Mouse (Mus musculus): Measurements from ENCODE around the gene Cyp2j7. TPM values are rescaled to one million over a fixed set of nuclear protein-coding genes. Genes with fewer than 3 reads are reported as not detected.
"Not testable (repeated sequence)": the region's sequence is repeated elsewhere in the genome, so short reads cannot be mapped to it uniquely, and the experiment has no call there.

Cyp2j7 gene
- not detected in 2 replicates for polyA plus RNA-seq (2014; fragmentation: Nextera tagmentation; extraction: Ambion mirVana)

DNA sequence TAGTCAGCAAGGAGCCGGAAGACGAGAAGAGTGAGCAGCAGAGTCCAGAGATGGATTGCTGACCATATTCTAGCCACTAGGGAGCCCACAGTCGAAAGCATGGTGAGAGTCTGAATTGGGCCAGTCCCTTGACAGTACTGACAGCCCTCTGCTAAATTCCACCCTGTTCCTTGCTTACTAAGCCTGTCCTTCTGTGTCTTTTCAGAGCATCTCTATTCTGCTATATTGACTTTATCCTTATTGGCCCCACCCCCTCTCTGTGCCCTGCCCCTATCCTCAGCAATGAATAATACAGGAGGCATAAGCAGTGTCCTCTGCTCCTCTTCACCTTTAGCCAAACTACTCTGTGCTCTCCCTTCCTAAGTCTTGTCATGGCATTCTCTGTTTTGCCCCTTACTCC is at the start of gene Cyp2j7:
Cyp2j7 (minus strand) TSS at position 101 of the 400 bp plus-strand sequence.
- no peak within 1 kb of the TSS for H3K4me3 ChIP-seq (ENCODE audit: control insufficient read depth in 1 of 2, insufficient read depth in 1 of 2, low read depth in 1 of 2, low read length in 2 of 2)
- WGBS = 65% methylated on average over 3 of the region's 3 CpGs
- no peaks in the 10 kb centered on the region for H3K36me3 ChIP-seq (ENCODE audit: control insufficient read depth, insufficient read depth, low read length)
- H3K9me3 ChIP-seq (ENCODE audit: control insufficient read depth, low read length) = no peaks in the 10 kb centered on the region
- no peaks in the 10 kb centered on the region for H3K27me3 ChIP-seq (ENCODE audit: control insufficient read depth, insufficient read depth, low read length)
- ATAC-seq (ENCODE audit: insufficient number of reproducible peaks, insufficient read depth, low FRiP score, low read depth) = no peak
- no peak within 1 kb of the TSS for H3K4me2 ChIP-seq (ENCODE audit: low read length)
- no peaks in the 10 kb centered on the region for H3K4me1 ChIP-seq (ENCODE audit: control insufficient read depth in 2 of 2, insufficient read depth in 2 of 2, low read length in 2 of 2)
- H3K27ac ChIP-seq (replicated peaks in 1 of 2; ENCODE audit: control insufficient read depth in 1 of 2, insufficient read depth in 1 of 2, low read depth in 2 of 2, low read length in 2 of 2) = no peak within 1 kb of the TSS
- H3K9ac ChIP-seq (ENCODE audit: low read length) = no peak within 1 kb of the TSS

DNA sequence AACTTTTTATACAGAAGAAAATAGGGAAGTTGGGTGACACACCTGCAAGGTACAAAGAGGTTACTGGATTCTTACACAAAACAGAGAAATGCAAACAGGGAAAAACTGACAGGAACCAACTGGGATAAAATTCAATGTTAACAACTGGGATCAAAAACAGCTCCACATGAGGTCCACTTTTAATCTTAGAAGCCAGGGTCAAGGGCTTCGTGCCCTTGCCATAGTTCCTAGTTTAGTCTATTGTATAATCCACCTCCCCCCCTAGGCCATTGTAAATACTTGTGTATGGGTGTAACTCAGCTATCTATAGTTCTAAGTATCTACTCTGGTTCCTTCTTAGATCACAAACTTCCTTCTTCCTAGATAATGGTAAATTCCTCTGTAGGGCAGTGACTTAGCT is 40.4 kb upstream of the Cyp2j7 start:
- not testable (repeated sequence) for H3K4me3 ChIP-seq (ENCODE audit: control insufficient read depth in 1 of 2, insufficient read depth in 1 of 2, low read depth in 1 of 2, low read length in 2 of 2); H3K9ac ChIP-seq (ENCODE audit: low read length); H3K27ac ChIP-seq (replicated peaks in 1 of 2; ENCODE audit: control insufficient read depth in 1 of 2, insufficient read depth in 1 of 2, low read depth in 2 of 2, low read length in 2 of 2); ATAC-seq (ENCODE audit: insufficient number of reproducible peaks, insufficient read depth, low FRiP score, low read depth); H3K4me1 ChIP-seq (ENCODE audit: control insufficient read depth in 2 of 2, insufficient read depth in 2 of 2, low read length in 2 of 2); H3K4me2 ChIP-seq (ENCODE audit: low read length); H3K27me3 ChIP-seq (ENCODE audit: control insufficient read depth, insufficient read depth, low read length); H3K36me3 ChIP-seq (ENCODE audit: control insufficient read depth, insufficient read depth, low read length)
- 56% methylated on average over 1 of the region's 1 CpGs for WGBS
- H3K9me3 ChIP-seq (ENCODE audit: control insufficient read depth, low read length) = peaks cover 13% of the 10 kb centered on the region; the same call in 1 of the 2 replicates

DNA sequence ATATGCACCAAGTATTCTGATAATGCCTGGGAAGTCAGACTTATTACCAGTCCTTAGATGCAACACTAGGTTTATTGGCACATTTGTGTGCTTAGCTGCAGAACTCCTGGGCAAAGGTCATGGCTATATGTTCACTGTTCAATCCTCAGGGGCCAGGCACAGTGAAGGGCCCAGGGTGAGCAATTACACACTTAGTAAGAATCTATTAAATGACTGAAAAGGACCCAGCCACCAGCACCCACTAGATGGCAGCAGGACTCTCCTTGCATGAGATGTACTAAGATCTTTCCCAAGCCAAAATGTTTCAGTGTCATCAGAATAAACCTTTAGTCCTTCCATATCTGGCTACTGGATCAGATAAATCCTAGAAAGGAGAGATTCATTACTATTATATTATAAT is 37.4 kb upstream of the Cyp2j7 start:
- H3K9me3 ChIP-seq (ENCODE audit: control insufficient read depth, low read length) = no peaks in the 10 kb centered on the region
- H3K27ac ChIP-seq (replicated peaks in 1 of 2; ENCODE audit: control insufficient read depth in 1 of 2, insufficient read depth in 1 of 2, low read depth in 2 of 2, low read length in 2 of 2) = no peak overlapping the region
- no peaks in the 10 kb centered on the region for H3K27me3 ChIP-seq (ENCODE audit: control insufficient read depth, insufficient read depth, low read length)
- ATAC-seq (ENCODE audit: insufficient number of reproducible peaks, insufficient read depth, low FRiP score, low read depth) = no peak
- H3K4me3 ChIP-seq (ENCODE audit: control insufficient read depth in 1 of 2, insufficient read depth in 1 of 2, low read depth in 1 of 2, low read length in 2 of 2) = no peak overlapping the region
- H3K36me3 ChIP-seq (ENCODE audit: control insufficient read depth, insufficient read depth, low read length) = no peaks in the 10 kb centered on the region
- H3K9ac ChIP-seq (ENCODE audit: low read length) = no peak overlapping the region
- H3K4me1 ChIP-seq (ENCODE audit: control insufficient read depth in 2 of 2, insufficient read depth in 2 of 2, low read length in 2 of 2) = no peaks in the 10 kb centered on the region
- no peak overlapping the region for H3K4me2 ChIP-seq (ENCODE audit: low read length)

DNA sequence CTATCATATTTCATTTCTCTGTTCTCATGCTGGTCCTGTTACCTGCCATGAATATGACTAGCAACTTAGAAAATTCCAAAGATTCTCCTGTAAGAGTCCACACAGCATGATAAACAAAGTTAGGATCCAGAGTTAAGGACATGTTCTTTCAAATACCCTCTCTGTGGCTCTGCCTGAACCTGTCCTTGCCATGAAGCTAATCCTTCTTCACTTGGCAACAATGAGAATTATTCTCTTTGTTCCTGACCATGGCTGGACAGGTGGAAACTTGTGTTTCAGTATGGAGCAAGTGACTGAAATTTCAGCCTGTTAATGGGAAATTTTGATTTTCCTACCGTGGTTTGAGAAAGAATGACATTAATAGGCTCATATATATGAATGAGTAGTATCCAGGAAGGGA is 39.8 kb downstream of the Cyp2j7 start:
- no peaks in the 10 kb centered on the region for H3K4me1 ChIP-seq (ENCODE audit: control insufficient read depth in 2 of 2, insufficient read depth in 2 of 2, low read length in 2 of 2)
- no peak overlapping the region for H3K4me3 ChIP-seq (ENCODE audit: control insufficient read depth in 1 of 2, insufficient read depth in 1 of 2, low read depth in 1 of 2, low read length in 2 of 2)
- no peak overlapping the region for H3K4me2 ChIP-seq (ENCODE audit: low read length)
- H3K27ac ChIP-seq (replicated peaks in 1 of 2; ENCODE audit: control insufficient read depth in 1 of 2, insufficient read depth in 1 of 2, low read depth in 2 of 2, low read length in 2 of 2) = no peak overlapping the region
- H3K27me3 ChIP-seq (ENCODE audit: control insufficient read depth, insufficient read depth, low read length) = no peaks in the 10 kb centered on the region
- H3K9ac ChIP-seq (ENCODE audit: low read length) = no peak overlapping the region
- H3K9me3 ChIP-seq (ENCODE audit: control insufficient read depth, low read length) = no peaks in the 10 kb centered on the region
- WGBS = 50% methylated on average over 1 of the region's 1 CpGs
- ATAC-seq (ENCODE audit: insufficient number of reproducible peaks, insufficient read depth, low FRiP score, low read depth) = no peak
- no peaks in the 10 kb centered on the region for H3K36me3 ChIP-seq (ENCODE audit: control insufficient read depth, insufficient read depth, low read length)

DNA sequence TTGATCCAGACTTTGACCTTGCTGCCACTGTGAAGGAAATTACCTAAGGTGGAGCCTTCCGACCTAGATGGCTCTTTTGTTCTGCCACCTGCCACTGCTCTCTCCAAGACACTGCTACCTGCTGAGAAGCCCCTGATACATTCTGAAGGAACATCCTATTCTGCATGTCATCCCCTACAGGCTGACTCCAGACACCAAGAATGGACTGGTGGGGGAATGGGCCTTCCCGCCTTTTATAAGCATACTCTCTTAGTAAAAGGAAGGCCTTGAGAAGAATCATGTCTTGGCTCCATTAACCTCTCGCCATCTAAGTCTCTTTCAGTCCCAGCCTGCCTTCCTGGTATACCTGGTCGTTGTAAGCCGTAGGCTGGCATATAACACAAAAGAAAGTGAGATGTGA is 47.1 kb downstream of the Cyp2j7 start:
- H3K27ac ChIP-seq (replicated peaks in 1 of 2; ENCODE audit: control insufficient read depth in 1 of 2, insufficient read depth in 1 of 2, low read depth in 2 of 2, low read length in 2 of 2); H3K9me3 ChIP-seq (ENCODE audit: control insufficient read depth, low read length); H3K4me3 ChIP-seq (ENCODE audit: control insufficient read depth in 1 of 2, insufficient read depth in 1 of 2, low read depth in 1 of 2, low read length in 2 of 2); H3K4me1 ChIP-seq (ENCODE audit: control insufficient read depth in 2 of 2, insufficient read depth in 2 of 2, low read length in 2 of 2); H3K4me2 ChIP-seq (ENCODE audit: low read length); ATAC-seq (ENCODE audit: insufficient number of reproducible peaks, insufficient read depth, low FRiP score, low read depth); H3K27me3 ChIP-seq (ENCODE audit: control insufficient read depth, insufficient read depth, low read length); H3K36me3 ChIP-seq (ENCODE audit: control insufficient read depth, insufficient read depth, low read length); H3K9ac ChIP-seq (ENCODE audit: low read length): not testable (repeated sequence)
- WGBS = 84% methylated on average over 5 of the region's 5 CpGs

DNA sequence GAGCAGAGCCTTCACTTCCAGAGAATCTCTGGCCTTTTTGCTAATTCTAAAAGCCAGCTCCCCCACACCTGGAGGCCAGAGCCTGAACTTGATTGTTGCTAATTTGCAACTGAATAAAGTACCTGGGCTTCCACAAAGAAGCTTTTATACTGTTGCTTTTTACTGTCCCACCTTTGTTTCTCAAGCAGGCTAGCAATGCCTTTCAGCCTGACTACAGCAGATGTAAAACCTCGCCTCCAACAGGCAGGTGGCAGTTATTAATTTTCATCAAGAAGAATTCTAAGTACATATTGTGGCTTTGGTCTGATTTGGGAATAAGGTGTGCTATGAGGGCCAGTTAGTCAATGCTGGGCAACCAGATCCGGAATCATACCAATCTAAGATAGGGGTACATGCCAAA is 47.8 kb downstream of the Cyp2j7 start:
- whole genome bisulfite sequencing = 73% methylated on average over 2 of the region's 2 CpGs
- H3K9ac ChIP-seq (ENCODE audit: low read length); H3K9me3 ChIP-seq (ENCODE audit: control insufficient read depth, low read length); H3K4me1 ChIP-seq (ENCODE audit: control insufficient read depth in 2 of 2, insufficient read depth in 2 of 2, low read length in 2 of 2); H3K4me2 ChIP-seq (ENCODE audit: low read length); H3K36me3 ChIP-seq (ENCODE audit: control insufficient read depth, insufficient read depth, low read length); ATAC-seq (ENCODE audit: insufficient number of reproducible peaks, insufficient read depth, low FRiP score, low read depth); H3K4me3 ChIP-seq (ENCODE audit: control insufficient read depth in 1 of 2, insufficient read depth in 1 of 2, low read depth in 1 of 2, low read length in 2 of 2); H3K27me3 ChIP-seq (ENCODE audit: control insufficient read depth, insufficient read depth, low read length); H3K27ac ChIP-seq (replicated peaks in 1 of 2; ENCODE audit: control insufficient read depth in 1 of 2, insufficient read depth in 1 of 2, low read depth in 2 of 2, low read length in 2 of 2): not testable (repeated sequence)

GRCm38 (mm10) chr4:96188146-96188545 is 48.3 kb downstream of the Cyp2j7 start:
- not testable (repeated sequence) for ATAC-seq (ENCODE audit: insufficient number of reproducible peaks, insufficient read depth, low FRiP score, low read depth); H3K27ac ChIP-seq (replicated peaks in 1 of 2; ENCODE audit: control insufficient read depth in 1 of 2, insufficient read depth in 1 of 2, low read depth in 2 of 2, low read length in 2 of 2); H3K27me3 ChIP-seq (ENCODE audit: control insufficient read depth, insufficient read depth, low read length); H3K9me3 ChIP-seq (ENCODE audit: control insufficient read depth, low read length); H3K36me3 ChIP-seq (ENCODE audit: control insufficient read depth, insufficient read depth, low read length); H3K4me3 ChIP-seq (ENCODE audit: control insufficient read depth in 1 of 2, insufficient read depth in 1 of 2, low read depth in 1 of 2, low read length in 2 of 2); H3K4me2 ChIP-seq (ENCODE audit: low read length); H3K9ac ChIP-seq (ENCODE audit: low read length); H3K4me1 ChIP-seq (ENCODE audit: control insufficient read depth in 2 of 2, insufficient read depth in 2 of 2, low read length in 2 of 2)
- 89% methylated on average over 2 of the region's 2 CpGs for WGBS

DNA sequence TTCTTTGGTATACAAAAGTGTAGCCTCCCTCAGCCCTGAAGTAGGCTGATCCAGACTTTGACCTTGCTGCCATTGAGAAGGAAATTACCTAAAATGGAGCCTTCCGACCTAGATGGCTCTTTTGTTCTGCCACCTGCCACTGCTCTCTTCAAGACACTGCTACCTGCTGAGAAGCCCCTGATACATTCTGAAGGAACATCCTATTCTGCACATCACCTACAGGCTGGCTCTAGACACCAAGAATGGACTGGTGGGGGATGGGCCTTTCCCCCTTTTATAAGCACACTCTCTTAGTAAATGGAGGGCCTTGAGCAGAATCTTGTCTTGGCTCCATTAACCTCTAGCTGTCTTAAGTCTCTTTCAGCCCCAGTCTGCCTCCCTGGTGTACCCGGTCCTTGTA is 51.7 kb downstream of the Cyp2j7 start:
- not testable (repeated sequence) for H3K4me1 ChIP-seq (ENCODE audit: control insufficient read depth in 2 of 2, insufficient read depth in 2 of 2, low read length in 2 of 2); H3K36me3 ChIP-seq (ENCODE audit: control insufficient read depth, insufficient read depth, low read length); H3K27ac ChIP-seq (replicated peaks in 1 of 2; ENCODE audit: control insufficient read depth in 1 of 2, insufficient read depth in 1 of 2, low read depth in 2 of 2, low read length in 2 of 2); H3K27me3 ChIP-seq (ENCODE audit: control insufficient read depth, insufficient read depth, low read length); H3K9me3 ChIP-seq (ENCODE audit: control insufficient read depth, low read length); ATAC-seq (ENCODE audit: insufficient number of reproducible peaks, insufficient read depth, low FRiP score, low read depth); H3K9ac ChIP-seq (ENCODE audit: low read length); H3K4me3 ChIP-seq (ENCODE audit: control insufficient read depth in 1 of 2, insufficient read depth in 1 of 2, low read depth in 1 of 2, low read length in 2 of 2); H3K4me2 ChIP-seq (ENCODE audit: low read length)
- 74% methylated on average over 2 of the region's 2 CpGs for WGBS
